Mouse (Mus musculus): ENCODE results near the gene Tubb3. TPM values are rescaled to one million over a fixed set of nuclear protein-coding genes. Genes with fewer than 3 reads are reported as not detected.
A peak's percentile ranks its signal among the peaks of the same experiment; 100 is the strongest.

Tubb3 gene
- polyA plus RNA-seq, 1 experiment from 2014 or later: 40.1 TPM

DNA sequence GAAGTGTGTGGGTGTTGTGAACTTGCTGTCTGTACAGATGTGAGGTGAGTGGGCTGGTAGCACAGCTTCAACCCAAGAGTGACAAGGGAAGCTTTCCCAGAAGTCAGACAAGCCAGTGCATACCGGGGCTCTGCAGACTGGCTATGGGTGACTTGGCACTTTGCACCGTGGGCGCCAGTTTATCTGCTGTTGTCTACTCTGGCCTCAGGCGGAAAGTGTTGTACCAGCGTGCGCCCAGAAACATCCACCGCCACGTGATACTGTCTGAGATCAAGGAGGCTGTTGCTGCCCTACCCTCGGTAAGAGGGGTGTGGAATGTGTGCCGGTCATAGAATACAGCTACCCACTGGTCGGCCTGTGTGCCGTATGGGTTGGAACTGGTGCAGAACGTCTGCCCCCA is 12.9 kb upstream of the Tubb3 start:
- WGBS: 93% methylated on average over 13 of the region's 13 CpGs

DNA sequence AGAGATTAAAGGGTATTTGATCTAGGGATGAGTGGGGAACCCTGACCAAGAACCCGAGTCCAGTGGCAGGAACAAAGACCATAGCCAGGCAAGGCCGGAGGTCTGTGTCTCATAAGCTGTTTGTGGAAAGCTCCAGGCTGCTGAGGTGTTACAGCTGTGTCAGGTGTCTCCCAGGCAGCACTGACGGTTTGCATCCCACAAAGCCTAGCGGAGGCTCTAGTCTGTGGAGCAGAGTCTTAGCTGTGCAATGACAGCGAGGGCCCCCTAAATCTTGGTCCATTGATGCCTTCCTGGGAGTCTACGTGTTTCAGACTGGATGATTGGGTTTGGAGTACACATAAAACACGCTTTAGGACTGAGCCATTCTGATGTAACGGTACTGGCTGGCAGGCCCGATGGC is 9.3 kb upstream of the Tubb3 start:
- Histone ChIP-seq H3K4me1 (peaks cover 18% of the 10 kb centered on the region), H3K4me3 (no peak overlapping the region), H3K9me3 (no peaks in the 10 kb centered on the region), H3K36me3 (peaks cover 65% of the 10 kb centered on the region), H3K27me3 (no peaks in the 10 kb centered on the region), H3K27ac (no peak overlapping the region), H3K9ac (no peak overlapping the region), H3K4me2 (no peak overlapping the region)
- ATAC-seq (ENCODE audit: insufficient number of reproducible peaks, insufficient read depth, low FRiP score, low TSS enrichment, low read depth): no peak
- WGBS: 87% methylated on average over 9 of the region's 9 CpGs

More for the DNA sequence above, 12.9 kb upstream of the Tubb3 start:
- Histone ChIP-seq H3K9me3 (no peaks in the 10 kb centered on the region), H3K27ac (no peak overlapping the region), H3K9ac (no peak overlapping the region), H3K27me3 (no peaks in the 10 kb centered on the region), H3K4me2 (no peak overlapping the region), H3K36me3 (peaks cover 100% of the 10 kb centered on the region), H3K4me3 (no peak overlapping the region), H3K4me1 (no peaks in the 10 kb centered on the region)
- no peak for ATAC-seq (ENCODE audit: insufficient number of reproducible peaks, insufficient read depth, low FRiP score, low TSS enrichment, low read depth)

DNA sequence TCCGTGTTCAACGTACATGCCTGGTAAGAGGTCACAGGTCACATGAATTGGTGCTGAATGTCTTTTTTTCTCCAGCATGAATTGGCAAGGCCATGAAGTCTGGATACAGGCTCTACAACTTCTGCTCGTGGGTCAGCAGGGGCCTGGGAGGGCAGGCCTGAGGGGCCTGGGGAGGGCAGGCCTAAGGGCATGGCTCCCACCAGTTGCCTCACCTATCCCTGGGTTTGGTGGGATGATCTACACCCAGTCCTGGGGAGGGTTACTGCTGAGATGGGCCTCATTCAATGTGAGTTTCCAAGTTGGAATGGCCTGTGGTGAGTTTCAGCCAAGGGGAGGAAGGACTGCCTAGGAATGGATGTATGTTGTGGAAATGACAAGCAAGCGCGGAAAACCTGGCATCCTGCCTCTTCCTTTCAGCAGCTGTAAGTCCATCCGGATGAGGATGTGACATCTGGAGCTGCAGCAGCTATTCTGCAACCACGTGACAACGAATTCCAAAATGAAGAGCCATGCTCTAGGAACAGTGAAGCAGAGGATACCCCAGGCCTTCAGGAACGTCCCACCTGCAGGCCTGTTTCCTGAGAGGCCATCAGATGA is 8.4 kb upstream of the Tubb3 start:
- peaks cover 56% of the 10 kb centered on the region for H3K36me3 ChIP-seq
- no peak overlapping the region for H3K4me3 ChIP-seq
- no peaks in the 10 kb centered on the region for H3K9me3 ChIP-seq
- WGBS: 82% methylated on average over 9 of the region's 9 CpGs
- H3K27ac ChIP-seq: no peak overlapping the region
- H3K27me3 ChIP-seq: peaks cover 5% of the 10 kb centered on the region; the same call in 1 of the 2 replicates
- ATAC-seq (ENCODE audit: insufficient number of reproducible peaks, insufficient read depth, low FRiP score, low TSS enrichment, low read depth): no peak
- no peak overlapping the region for H3K9ac ChIP-seq
- no peak overlapping the region for H3K4me2 ChIP-seq
- peaks cover 20% of the 10 kb centered on the region for H3K4me1 ChIP-seq

DNA sequence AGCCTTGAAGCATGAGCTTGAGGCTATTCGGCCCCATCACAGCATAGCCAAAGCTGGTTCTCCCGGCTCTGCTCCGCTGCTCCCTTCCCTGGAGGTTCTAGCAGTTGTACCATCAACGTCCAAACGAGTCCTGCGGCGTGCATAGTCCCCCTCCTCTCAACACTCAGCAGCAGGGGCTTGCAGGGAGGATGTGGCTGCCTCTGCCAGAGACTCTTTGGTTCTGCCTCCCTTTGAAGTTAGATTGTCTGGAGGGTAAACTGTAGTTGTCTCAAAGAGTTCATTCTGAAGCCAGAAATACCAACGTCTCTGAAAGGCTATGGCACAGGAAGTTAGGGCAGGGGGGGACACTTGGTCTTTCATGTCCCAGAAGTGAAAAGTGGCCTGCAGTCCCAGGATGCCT is 6.7 kb upstream of the Tubb3 start:
- Histone ChIP-seq H3K4me3 (no peak overlapping the region), H3K36me3 (peaks cover 39% of the 10 kb centered on the region), H3K9ac (0 out of 2 replicates have a peak overlapping the region, but pooled peaks have one; percentile 44), H3K27ac (peak overlapping the region; percentile 39), H3K4me2 (no peak overlapping the region), H3K4me1 (peaks cover 20% of the 10 kb centered on the region), H3K9me3 (no peaks in the 10 kb centered on the region), H3K27me3 (peaks cover 20% of the 10 kb centered on the region)
- no peak for ATAC-seq (ENCODE audit: insufficient number of reproducible peaks, insufficient read depth, low FRiP score, low TSS enrichment, low read depth)
- WGBS: 28% methylated on average over 8 of the region's 8 CpGs

GRCm38 (mm10) chr8:123406786-123407185 is 4.4 kb upstream of the Tubb3 start, which contains the start of gene Mc1r:
Gene Mc1r, plus strand, starts transcription at chr8:123407107.
- Histone ChIP-seq H3K9me3 (no peaks in the 10 kb centered on the region), H3K27ac (no peak within 1 kb of the TSS), H3K27me3 (peaks cover 42% of the 10 kb centered on the region), H3K4me2 (no peak within 1 kb of the TSS), H3K4me3 (no peak within 1 kb of the TSS), H3K9ac (no peak within 1 kb of the TSS), H3K4me1 (peaks cover 38% of the 10 kb centered on the region), H3K36me3 (peaks cover 16% of the 10 kb centered on the region)
- no peak for ATAC-seq (ENCODE audit: insufficient number of reproducible peaks, insufficient read depth, low FRiP score, low TSS enrichment, low read depth)
- 10% methylated on average over 4 of the region's 4 CpGs for WGBS

- H3K27me3 ChIP-seq: peaks cover 50% of the 10 kb centered on the region
- H3K4me2 ChIP-seq: no peak overlapping the region
- peaks cover 8% of the 10 kb centered on the region for H3K36me3 ChIP-seq
- peaks cover 47% of the 10 kb centered on the region for H3K4me1 ChIP-seq
- no peaks in the 10 kb centered on the region for H3K9me3 ChIP-seq
- H3K9ac ChIP-seq: no peak overlapping the region
- ATAC-seq (ENCODE audit: insufficient number of reproducible peaks, insufficient read depth, low FRiP score, low TSS enrichment, low read depth): no peak
- no peak overlapping the region for H3K4me3 ChIP-seq
- H3K27ac ChIP-seq: no peak overlapping the region
- WGBS: 91% methylated on average over 13 of the region's 13 CpGs
Measured at GRCm38 (mm10) chr8:123407612-123408011, 3.6 kb upstream of the Tubb3 start.

GRCm38 (mm10) chr8:123408586-123409544 is 2.4 kb upstream of the Tubb3 start:
- H3K4me1 ChIP-seq: peaks cover 52% of the 10 kb centered on the region

DNA sequence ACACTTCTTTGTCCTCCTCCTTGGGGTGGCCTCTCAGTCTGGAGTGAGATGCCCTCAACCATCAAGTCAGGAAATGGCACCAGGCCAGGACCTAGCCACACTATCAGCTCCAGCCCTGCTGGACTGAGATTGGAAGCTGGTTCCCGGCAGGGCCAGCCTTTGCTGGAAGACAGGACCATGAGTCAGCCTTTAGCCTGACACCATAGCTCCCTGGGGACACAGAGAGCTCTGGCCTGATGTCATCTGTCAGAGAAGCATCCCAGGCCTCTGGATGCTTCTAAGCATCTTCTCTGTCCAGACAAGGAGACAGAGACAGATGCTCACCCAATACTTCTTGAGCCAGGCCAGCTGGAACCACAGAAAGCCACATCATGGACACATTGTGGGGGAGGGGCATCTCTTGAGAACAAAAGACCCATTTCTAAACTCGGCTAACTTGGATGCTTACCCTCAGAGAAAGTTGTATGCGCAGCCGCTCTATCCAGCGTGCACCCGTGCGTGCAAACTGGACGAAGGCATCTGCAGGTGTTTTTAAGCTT is 1.1 kb upstream of the Tubb3 start:
- H3K27ac ChIP-seq: no peak overlapping the region
- H3K4me3 ChIP-seq: peak overlapping the region; percentile 46; the same call in 1 of the 2 replicates
- no peak for ATAC-seq (ENCODE audit: insufficient number of reproducible peaks, insufficient read depth, low FRiP score, low TSS enrichment, low read depth)
- H3K9ac ChIP-seq: no peak overlapping the region
- H3K4me1 ChIP-seq: peaks cover 42% of the 10 kb centered on the region
- H3K4me2 ChIP-seq: peak overlapping the region; percentile 67; the same call in 1 of the 2 replicates
- H3K27me3 ChIP-seq: peaks cover 67% of the 10 kb centered on the region
- H3K9me3 ChIP-seq: no peaks in the 10 kb centered on the region
- H3K36me3 ChIP-seq: no peaks in the 10 kb centered on the region
- 53% methylated on average over 8 of the region's 8 CpGs for WGBS

More at GRCm38 (mm10) chr8:123408586-123409544, 2.4 kb upstream of the Tubb3 start:
- no peak overlapping the region for H3K4me3 ChIP-seq
- H3K27ac ChIP-seq: no peak overlapping the region
- H3K4me2 ChIP-seq: no peak overlapping the region
- ATAC-seq (ENCODE audit: insufficient number of reproducible peaks, insufficient read depth, low FRiP score, low TSS enrichment, low read depth): no peak
- H3K9ac ChIP-seq: no peak overlapping the region
- no peaks in the 10 kb centered on the region for H3K9me3 ChIP-seq
- 62% methylated on average over 9 of the region's 9 CpGs for WGBS
- H3K27me3 ChIP-seq: peaks cover 63% of the 10 kb centered on the region
- no peaks in the 10 kb centered on the region for H3K36me3 ChIP-seq

DNA sequence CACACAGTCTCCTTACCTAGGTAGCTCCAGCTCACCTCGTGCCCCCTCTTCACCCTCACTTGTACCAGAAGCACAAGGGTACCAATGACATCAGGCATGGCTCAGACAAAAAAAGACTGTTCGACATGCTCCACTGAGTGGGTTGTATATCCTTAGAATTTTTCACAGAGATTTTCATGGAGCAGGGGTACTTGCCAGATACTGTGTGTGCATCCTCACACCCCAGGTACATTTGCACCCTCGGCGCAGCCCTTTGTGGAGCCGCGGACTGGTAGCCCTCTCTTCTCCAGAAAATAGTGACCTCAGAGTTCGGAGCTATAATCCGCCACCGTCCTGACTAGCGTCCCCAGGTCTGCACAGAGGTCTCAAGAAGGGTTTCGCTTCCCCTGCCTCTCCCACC is 436 bp upstream of the Tubb3 start:
- no peak for ATAC-seq (ENCODE audit: insufficient number of reproducible peaks, insufficient read depth, low FRiP score, low TSS enrichment, low read depth)
- 9% methylated on average over 11 of the region's 11 CpGs for WGBS
- no peaks in the 10 kb centered on the region for H3K9me3 ChIP-seq
- peak overlapping the region; percentile 56 for H3K9ac ChIP-seq
- peak overlapping the region; percentile 33; the same call in 1 of the 2 replicates for H3K27ac ChIP-seq
- peaks cover 67% of the 10 kb centered on the region for H3K27me3 ChIP-seq
- no peaks in the 10 kb centered on the region for H3K36me3 ChIP-seq
- H3K4me1 ChIP-seq: peaks cover 42% of the 10 kb centered on the region
- H3K4me2 ChIP-seq: peak overlapping the region; percentile 67
- H3K4me3 ChIP-seq: peak overlapping the region; percentile 46

- peaks cover 67% of the 10 kb centered on the region for H3K27me3 ChIP-seq
- ATAC-seq (ENCODE audit: insufficient number of reproducible peaks, insufficient read depth, low FRiP score, low TSS enrichment, low read depth): no peak
- H3K4me2 ChIP-seq: peak overlapping the region; percentile 67
- H3K9ac ChIP-seq: peak overlapping the region; percentile 56; the same call in 1 of the 2 replicates
- 0 out of 2 replicates have a peak overlapping the region, but pooled peaks have one; percentile 45 for H3K27ac ChIP-seq
- H3K9me3 ChIP-seq: no peaks in the 10 kb centered on the region
- peaks cover 37% of the 10 kb centered on the region for H3K4me1 ChIP-seq
- peak overlapping the region; percentile 46 for H3K4me3 ChIP-seq
- H3K36me3 ChIP-seq: no peaks in the 10 kb centered on the region
- 7% methylated on average over 16 of the region's 16 CpGs for WGBS
Measured at GRCm38 (mm10) chr8:123411781-123412327, 630 bp downstream of the Tubb3 start.

- no peak overlapping the region for H3K9ac ChIP-seq
- ATAC-seq (ENCODE audit: insufficient number of reproducible peaks, insufficient read depth, low FRiP score, low TSS enrichment, low read depth): no peak
- H3K4me3 ChIP-seq: peak overlapping the region; percentile 46
- no peaks in the 10 kb centered on the region for H3K9me3 ChIP-seq
- peaks cover 35% of the 10 kb centered on the region for H3K4me1 ChIP-seq
- H3K4me2 ChIP-seq: peak overlapping the region; percentile 67
- H3K27me3 ChIP-seq: peaks cover 63% of the 10 kb centered on the region
- H3K27ac ChIP-seq: no peak overlapping the region
- H3K36me3 ChIP-seq: no peaks in the 10 kb centered on the region
- WGBS: 2% methylated on average over 12 of the region's 12 CpGs
Measured at GRCm38 (mm10) chr8:123412560-123413170, 1.4 kb downstream of the Tubb3 start.
